Comparison of ENCODE assay signal across 20 mouse cellular contexts in genomic region chrX:71087370-71088079, GRCm38 (mm10). TPM values are rescaled to one million over a fixed set of nuclear protein-coding genes. Genes with fewer than 3 reads are reported as not detected.
DNase-seq lines count a peak whose midpoint lies in the region; TF ChIP-seq lines count a peak whose summit lies in the region.
"Had no signal": no experiment of that assay in that cellular context is flagged by ENCODE, and none has a peak within 500 bp of the region (broad histone marks: within the 10 kb centered on the region; RNA-seq: fewer than 3 reads in every experiment).

No protein-coding gene starts in this region.

- no peaks in the 10 kb centered on the region for H3K79me2 ChIP-seq in macrophage (ENCODE audit: inconsistent target)

- H3K4me3 ChIP-seq in macrophage (ENCODE audit: inconsistent target), result no peak overlapping the region
- H3K4me3 ChIP-seq in left cerebral cortex, adult 2 months, result no peak overlapping the region
- H3K4me3 ChIP-seq: embryonic facial prominence, embryonic 10.5 days; hindbrain, embryonic 12.5 days; liver, embryonic 13.5 days; lung, embryonic 15.5 days; midbrain, embryonic 15.5 days; neural tube, embryonic 15.5 days had no signal

- 48% methylated on average over 4 of the region's 4 CpGs for WGBS in macrophage (ENCODE audit: missing documents)

- intact Hi-C loops in left cerebral cortex, adult 2 months (cut with DNase I), result no loop called here

- no peaks in the 10 kb centered on the region for H3K36me3 ChIP-seq in macrophage (ENCODE audit: inconsistent target)
- H3K36me3 ChIP-seq: embryonic facial prominence, embryonic 10.5 days; hindbrain, embryonic 12.5 days; liver, embryonic 13.5 days; lung, embryonic 15.5 days; midbrain, embryonic 15.5 days; neural tube, embryonic 15.5 days had no signal

- no peak for TF ChIP-seq CTCF in left cerebral cortex, adult 2 months (IDR thresholded peaks at IDR 0.05)

- peak; percentile 7 for DNase-seq in kidney, adult 9 months
- DNase-seq in kidney, postnatal 36 days, result no peak
- peak; percentile 20 for DNase-seq in 416B (ENCODE audit: low read depth)
- DNase-seq in adipocyte (ENCODE audit: low spot score), result peak; percentile 49
- DNase-seq in left cerebral cortex, adult 2 months (ENCODE audit: extremely low spot score in 1 of 2, low spot score in 2 of 2), result no peak
- DNase-seq in B cell, adult 2 months, result no peak
- DNase-seq: adrenal gland, postnatal 25 days; kidney, adult 2 months; kidney, postnatal 14 days; liver, embryonic 13.5 days; right cerebral cortex, postnatal 14 days; spleen, adult 18-20 months had no signal

- peak overlapping the region; percentile 31 for H3K27ac ChIP-seq in macrophage
- no peak overlapping the region for H3K27ac ChIP-seq in left cerebral cortex, adult 2 months
- H3K27ac ChIP-seq: embryonic facial prominence, embryonic 10.5 days; hindbrain, embryonic 12.5 days; liver, embryonic 13.5 days; lung, embryonic 15.5 days; midbrain, embryonic 15.5 days; neural tube, embryonic 15.5 days had no signal

RNA-seq across cellular contexts. Expression of gene Mamld1, which starts 37.5 kb away (rescaled TPM):
- total RNA-seq in macrophage (2018; cell fraction: chromatin; rRNA removed), result 10 to 100 TPM in 4 of 26 experiments, 1 to 10 TPM in 21, under 1 TPM in 1; 0.84 to 25.2 (median 2.4) TPM
- 1 to 10 TPM in 21 of 26 experiments, under 1 TPM in 5; 0.73 to 4.3 (median 1.8) TPM for total RNA-seq in macrophage (2018; cell fraction: cytosol; rRNA removed)
- 1 to 10 TPM in 18 of 26 experiments, under 1 TPM in 8; 0.53 to 9.0 (median 2.1) TPM for total RNA-seq in macrophage (2018; cell fraction: nucleus; rRNA removed)
- polyA plus RNA-seq in macrophage (2018), result 1.3 to 3.5 TPM (median 1.9 TPM) in 3 replicates
- total RNA-seq in left cerebral cortex, adult 2 months (2021), result 10 to 100 TPM; 35.2 to 39.5 TPM
- total RNA-seq: megakaryocyte-erythroid progenitor cell, adult 5-6 weeks had no signal
- polyA plus RNA-seq: CD4-positive, CD25-positive, alpha-beta regulatory T cell, adult 4 months had no signal

Comparison
In these comparisons a context has a peak if more than half of its experiments do, and no peak if none do; other contexts are left out.
1. DNase-seq: peak in kidney, adult 9 months (single experiment), 416B (single experiment) and adipocyte (single experiment); none in kidney, postnatal 36 days (0 of 2), left cerebral cortex, adult 2 months (0 of 2) and B cell, adult 2 months (0 of 2).